Mouse (Mus musculus) cerebellum, adult 2 months (tissue): ENCODE measurements at regions not wholly inside any gene's neighbourhood (a gene's known extent, or its start where the extent isn't known, plus 50 kb on each side); places are given as distances from the start of the nearest gene placed in this dataset.

Experiments
- CTCF ChIP-seq: fragments of 200-500 bp; IDR thresholded peaks from 2 replicates; pipeline ENCODE4 v1.5.1; 2011; ENCODE audit warnings: low read depth, mild to moderate bottlenecking, control low read depth, low read length, moderate library complexity, borderline replicate concordance; ENCODE audit not compliant: insufficient read depth
- POLR2A ChIP-seq: fragments of 200-500 bp; IDR thresholded peaks from 2 replicates; pipeline ENCODE4 v1.6.1; 2011; ENCODE audit warnings: low read length, control low read depth, borderline replicate concordance; ENCODE audit not compliant: insufficient read depth

GRCm38 (mm10) chr7:36531559-36531958 lies 166.4 kb upstream of the Tshz3 start:
- TF ChIP-seq POLR2A (no peak), CTCF (no peak)
